Mouse (Mus musculus) layer of hippocampus, postnatal 10 days (tissue): Measurements from ENCODE around the gene Adi1. TPM values are rescaled to one million over a fixed set of nuclear protein-coding genes. Genes with fewer than 3 reads are reported as not detected.

Experiments
- DNase-seq, 2 experiments: peaks; one replicate each; pipeline ENCODE4 v3.0.0; 2021; ENCODE audit warnings: low spot score in 2 of 2
- long read RNA-seq: library from polyadenylated mRNA; stranded (forward); transcript quantifications from one replicate; pipeline ENCODE4 v2.0.0, GENCODE M21; 2023
- total RNA-seq, 2 experiments: library from RNA; stranded (reverse); gene quantifications; 2 replicates each; pipeline ENCODE4 v1.2.3; 2021

Adi1 gene
- 10 to 100 TPM; 15.5 to 18.4 TPM for total RNA-seq
- long read RNA-seq, transcript Adi1-201 (4 exons, 1,652 nt) = major isoform, 9 of 14 reads
- long read RNA-seq, partial matches to known transcripts = 4 of 14 reads
- long read RNA-seq, other reads (novel, unspliced or antisense) = 1 of 14 reads

- DNase-seq = peak; percentile 82 to 86
Measured at GRCm38 (mm10) chr12:28675121-28675924, at the start of gene Adi1. Adi1 (plus strand) TSS chr12:28675231.

DNA sequence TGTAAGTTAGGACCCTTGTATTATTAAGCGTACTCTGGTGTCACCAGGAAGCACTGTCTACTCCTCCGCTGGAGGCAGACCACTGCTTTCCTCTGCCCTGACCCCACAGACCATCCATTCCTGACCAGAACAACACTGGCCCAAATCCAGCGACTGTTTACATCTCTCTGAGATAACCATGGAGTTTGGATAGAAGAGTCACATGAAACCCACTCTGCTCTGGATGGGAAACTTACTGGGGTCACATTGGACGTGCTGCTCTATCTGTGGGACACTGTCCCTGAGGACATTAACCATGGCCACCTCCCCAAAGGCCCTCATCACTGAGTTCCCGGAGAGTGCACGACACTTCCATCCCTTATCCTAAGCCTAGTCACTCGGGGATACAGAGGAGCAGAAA, 49.6 kb upstream of the Adi1 start:
- DNase-seq = no peak

GRCm38 (mm10) chr12:28627092-28627491, 47.9 kb upstream of the Adi1 start:
- DNase-seq = no peak

DNA sequence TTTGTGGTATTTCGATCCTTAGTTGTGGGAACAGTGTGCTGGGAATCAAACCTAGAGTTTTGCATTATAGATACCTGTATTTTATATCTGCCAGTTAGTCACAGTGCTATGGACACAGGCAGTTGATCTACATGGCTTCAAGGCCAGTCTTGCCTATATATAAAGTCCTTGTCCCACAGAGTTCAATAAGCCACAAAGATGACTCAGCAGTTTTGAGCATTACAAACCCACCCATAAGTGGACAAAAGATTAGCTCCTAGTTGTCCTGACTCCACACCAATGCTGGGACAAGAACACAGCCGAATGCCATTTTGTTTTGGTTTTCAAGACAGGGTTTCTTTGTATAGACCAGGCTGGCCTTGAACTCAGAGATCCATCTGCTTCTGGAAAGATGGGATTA, 46.6 kb upstream of the Adi1 start:
- DNase-seq = no peak

DNA sequence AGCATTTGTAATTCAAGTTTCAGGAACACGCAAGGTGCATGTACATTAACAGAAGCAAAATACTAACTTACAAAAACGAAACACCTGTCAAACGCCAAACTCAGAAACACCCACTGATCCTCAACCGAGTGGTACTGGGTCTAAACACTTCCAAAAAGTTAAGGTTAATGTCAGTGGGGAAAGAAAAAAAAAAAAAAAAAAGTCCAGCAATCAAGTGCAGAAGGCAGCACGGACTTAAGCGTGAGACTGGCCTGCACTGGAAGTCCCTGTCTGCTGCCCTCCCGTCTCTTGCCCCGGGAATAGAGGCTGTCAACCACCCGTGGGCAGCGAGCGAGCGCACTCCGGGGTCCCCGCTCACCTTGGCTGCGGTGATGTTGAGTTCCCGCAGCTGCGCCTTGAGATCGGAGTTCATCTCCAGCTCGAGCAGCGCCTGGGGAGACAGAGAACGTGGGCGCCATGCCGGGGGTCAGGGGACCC, 39.9 kb upstream of the Adi1 start:
- no peak for DNase-seq

DNA sequence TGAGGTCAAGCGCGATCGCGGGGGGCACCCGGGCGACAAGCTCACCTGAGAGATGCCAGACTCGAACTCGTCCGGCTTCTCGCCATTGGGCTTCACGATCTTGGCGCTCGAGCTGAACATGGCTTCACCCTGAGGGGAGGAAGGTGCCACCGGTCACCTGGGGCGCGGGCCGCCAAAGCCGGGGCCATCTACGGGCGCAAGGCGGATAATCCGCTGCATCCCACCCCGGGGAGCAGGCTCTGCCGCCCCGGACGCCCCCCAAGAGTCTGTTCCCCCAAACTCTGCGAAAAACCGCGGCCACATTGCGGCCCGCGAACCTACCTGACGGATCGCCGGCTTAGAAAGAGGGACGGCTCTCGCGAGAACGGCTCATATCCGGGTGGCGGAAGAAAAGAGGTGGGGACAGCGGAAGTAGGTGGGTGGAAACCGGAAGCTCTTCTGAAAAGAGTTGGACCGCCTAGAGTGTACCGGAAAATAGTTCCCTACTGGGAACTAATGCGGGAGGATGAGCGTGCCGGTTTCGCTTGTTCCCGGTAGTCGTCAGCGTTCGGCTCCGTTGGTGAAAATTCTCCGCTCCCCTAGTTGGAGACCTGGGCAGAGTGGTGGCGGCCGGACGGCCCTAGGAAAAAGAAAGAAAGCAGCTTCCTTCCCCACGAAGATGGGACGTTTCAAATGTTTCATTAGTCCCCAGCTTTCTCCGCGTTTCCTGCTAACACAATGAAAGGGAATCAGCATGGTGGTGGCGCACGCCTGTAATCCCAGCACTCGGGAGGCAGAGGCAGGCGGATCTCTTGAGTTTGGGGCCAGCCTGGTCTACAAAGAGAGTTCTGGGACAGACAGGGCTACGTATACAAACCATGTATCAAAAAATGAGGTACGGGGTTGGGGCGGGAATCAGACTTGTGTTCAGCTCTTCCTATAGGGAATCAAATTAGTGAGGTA, 39.2 kb upstream of the Adi1 start, which contains the start of gene Rps7:
Gene Rps7 (minus strand): TSS at position 419 of the 942 bp plus-strand sequence.
- DNase-seq = peak; percentile 95

DNA sequence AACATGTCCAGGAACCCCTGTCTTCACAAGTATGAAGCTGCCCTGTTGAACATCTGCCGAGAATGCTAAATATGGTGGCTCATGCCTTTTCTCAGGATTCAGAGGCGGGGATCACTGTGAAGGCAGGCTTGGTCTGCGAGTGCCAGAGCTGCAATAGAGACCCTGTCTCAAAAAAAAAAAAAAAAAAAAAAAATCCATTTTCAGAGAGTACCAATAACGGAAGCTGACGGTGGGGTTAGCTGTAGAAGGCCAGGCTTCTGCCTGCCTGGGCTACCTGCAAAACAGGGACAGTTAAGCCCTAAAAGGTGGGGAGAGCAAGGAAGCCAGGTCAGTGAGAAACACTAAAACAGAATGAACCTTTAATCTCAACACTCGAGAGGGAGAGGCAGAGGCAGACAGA, 38.5 kb upstream of the Adi1 start:
- no peak for DNase-seq

DNA sequence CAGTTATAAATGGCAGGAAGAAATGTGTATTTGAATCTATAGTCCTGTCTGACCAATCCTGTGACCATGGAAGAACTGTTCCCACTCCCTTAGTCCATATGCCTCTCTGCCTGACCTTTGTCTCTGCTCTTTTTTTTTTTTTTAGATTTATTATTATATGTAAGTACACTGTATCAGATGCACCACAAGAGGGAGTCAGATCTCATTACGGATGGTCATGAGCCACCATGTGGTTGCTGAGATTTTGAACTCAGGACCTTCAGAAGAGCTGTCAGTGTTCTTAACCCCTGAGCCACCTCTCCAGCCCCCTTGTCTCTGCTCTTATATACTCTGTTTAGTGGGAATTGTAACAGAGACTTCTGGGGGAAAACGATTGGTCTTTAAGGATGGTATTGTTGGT, 36.3 kb upstream of the Adi1 start:
- no peak for DNase-seq

DNA sequence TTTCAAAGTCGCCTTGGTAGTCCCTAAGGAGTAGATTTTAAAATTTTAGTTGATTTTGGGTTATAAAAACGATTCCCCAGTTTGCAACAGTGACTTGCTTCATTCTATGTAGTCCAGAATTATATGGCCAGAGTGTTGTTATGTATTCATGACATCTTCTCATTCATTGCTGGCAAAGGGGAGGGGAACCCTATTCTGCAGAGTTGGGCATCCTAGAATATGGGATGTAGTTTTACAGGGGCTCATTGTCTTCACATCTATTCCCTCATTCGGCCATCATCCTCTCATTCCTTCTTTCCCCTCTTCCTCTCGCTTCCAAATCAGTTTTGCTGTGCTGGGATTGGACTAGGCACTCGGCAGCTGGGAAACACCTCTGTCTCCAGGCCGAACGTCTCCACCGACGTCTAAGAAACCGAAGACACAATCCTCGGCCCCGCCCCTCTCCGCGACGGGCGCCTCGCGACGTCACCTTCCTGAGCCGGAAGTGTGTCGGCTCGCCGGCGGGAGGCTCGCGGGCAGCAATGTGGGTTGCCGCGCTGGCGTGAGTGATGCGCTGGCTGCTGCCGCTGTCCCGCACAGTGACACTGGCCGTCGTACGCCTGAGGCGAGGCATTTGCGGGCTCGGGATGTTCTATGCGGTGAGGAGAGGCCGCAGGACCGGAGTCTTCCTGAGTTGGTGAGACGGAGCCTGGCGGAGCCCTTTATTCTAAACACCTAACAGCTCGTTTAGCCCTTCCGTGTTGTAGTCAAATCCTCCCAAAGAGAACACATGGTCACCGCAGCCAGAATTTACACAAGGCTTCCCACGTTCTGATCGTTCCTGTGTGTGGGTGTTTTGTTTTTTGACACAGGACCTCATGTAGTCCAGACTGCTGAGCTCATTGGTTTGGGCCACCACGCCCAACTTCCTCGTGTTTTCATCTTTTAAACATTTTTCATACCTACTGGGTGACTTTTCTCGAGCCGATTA, 25.6 kb upstream of the Adi1 start, which contains the start of gene Rnaseh1:
Gene Rnaseh1 (plus strand): TSS at position 462 of the 970 bp plus-strand sequence.
- peak; percentile 90 to 91 for DNase-seq

GRCm38 (mm10) chr12:28662628-28663027, 12.4 kb upstream of the Adi1 start:
- DNase-seq = no peak

GRCm38 (mm10) chr12:28666734-28667133, 8.3 kb upstream of the Adi1 start:
- DNase-seq = no peak

DNA sequence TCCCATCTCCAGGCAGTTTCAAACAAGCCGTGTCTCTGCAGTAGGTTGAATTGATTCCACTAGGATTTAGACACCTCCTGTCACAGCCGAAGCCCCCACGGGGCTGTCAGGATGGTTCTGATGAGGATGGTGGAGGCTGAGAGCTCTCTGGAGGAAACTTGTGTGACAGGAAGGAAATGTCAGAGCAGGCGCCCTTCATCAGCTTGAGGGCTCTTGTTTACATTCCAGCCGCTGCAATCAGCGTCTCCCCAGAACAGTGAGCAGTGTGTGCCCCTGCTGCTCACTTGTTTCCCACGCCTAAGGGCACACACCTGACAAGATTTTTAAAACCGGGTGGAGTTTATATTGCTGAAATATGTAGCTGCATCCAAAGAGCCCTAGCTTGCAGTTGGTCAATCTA, 7.7 kb upstream of the Adi1 start:
- no peak for DNase-seq

DNA sequence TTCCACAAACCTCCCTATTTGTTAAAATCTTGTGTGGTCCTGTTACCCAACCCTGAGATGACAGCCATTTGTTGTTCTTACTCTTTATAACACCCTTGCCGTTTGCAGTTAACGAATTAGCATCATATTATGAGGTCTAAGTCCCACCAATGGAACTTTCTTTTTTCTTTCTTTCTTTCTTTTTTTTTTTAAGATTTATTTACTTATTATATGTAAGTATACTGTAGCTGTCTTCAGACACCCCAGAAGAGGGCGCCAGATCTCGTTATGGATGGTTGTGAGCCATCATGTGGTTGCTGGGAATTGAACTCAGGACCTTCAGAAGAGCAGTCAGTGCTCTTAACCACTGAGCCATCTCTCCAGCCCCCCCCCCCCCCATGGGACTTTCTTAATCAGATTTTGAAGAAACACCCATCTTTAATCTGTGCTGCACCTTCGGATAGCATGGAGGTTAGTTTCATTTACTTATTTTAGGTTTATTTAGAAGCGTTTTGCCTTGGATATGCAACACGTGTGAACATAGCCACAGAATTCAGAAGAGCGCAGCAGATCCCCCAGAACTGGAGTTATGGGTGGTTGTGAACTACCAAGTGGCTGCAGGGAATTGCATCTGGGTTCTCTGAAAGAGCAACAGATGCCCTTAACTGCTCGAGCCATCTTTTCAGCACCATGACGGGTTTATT, 852 bp upstream of the Adi1 start:
- DNase-seq = no peak

- no peak for DNase-seq
Measured at GRCm38 (mm10) chr12:28675925-28676209, 836 bp downstream of the Adi1 start.

DNA sequence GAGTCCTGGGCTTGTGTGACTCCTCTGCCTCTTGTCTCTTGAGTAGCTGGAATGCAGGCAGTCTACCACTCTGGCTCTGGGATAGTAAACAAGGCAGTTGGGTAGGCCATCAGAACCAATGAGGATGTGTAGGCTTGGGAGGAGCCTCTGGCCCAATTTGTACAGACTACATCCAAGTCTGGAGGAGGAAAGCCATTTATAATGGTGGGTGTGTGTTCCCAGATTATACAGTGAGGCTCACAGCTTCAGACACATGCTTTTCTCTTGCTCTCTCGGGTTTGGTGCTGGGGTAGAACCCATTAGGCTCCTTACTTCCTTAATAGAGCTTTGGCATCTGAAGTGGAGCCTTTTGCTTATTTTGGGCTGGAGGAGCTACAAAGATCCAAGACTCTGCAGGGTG, 9.6 kb downstream of the Adi1 start:
- DNase-seq = no peak

DNA sequence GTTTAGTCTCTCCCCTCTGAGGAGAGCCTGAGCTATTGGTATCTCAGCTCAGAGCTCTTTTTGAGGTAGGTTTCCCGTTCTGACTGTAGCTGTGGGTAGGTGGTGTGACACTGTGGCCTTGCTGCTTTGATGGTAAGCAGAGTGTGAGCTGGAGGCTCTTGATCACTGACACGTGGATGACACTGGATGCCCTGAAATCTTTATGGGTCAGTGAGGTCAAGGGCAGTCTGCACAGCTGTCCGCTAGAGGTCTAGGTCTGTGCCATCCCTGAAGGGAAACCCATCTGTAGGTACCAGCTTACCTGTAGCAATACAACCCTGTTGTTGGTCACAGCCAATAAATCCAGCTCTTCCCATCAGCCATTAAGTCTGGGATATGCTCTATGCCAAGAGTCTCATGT, 10.7 kb downstream of the Adi1 start:
- no peak for DNase-seq

DNA sequence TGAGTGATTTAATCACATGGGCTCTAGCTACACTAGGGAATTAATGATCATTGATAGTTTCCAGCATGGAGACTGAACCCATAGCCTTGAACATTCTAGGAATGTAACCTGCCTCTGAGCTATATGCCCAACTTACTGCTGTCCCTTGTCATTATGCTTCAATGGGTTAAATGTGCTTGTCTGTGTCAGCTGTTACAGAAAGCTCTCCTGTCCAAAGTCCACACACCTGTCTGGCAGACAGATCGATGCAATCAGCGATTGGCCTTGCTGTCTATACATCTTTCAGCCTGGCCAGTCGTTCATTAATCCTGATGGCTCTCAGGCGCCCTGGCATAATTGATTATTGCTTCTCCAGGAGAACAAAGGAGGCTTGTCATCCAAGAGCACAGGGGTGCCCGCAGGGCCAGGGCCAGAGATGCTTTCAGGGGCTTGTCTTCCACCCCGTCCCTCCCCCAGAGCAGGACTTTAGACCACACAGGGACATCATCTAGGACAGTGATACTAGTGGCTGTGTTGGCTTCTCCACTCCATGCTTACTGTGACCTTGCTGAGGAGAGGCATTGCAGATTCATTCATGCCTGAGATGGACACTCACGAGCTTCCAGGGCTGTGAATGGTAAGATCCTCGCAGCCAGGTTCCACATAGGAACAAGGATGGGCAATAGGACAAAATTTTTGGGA, 11.3 kb downstream of the Adi1 start:
- no peak for DNase-seq

GRCm38 (mm10) chr12:28688996-28689395, 14.0 kb downstream of the Adi1 start:
- DNase-seq = no peak

GRCm38 (mm10) chr12:28690730-28691129, 15.7 kb downstream of the Adi1 start:
- no peak for DNase-seq
